Mouse (Mus musculus): ENCODE results near the gene Haus7. TPM values are rescaled to one million over a fixed set of nuclear protein-coding genes. Genes with fewer than 3 reads are reported as not detected.
A peak's percentile ranks its signal among the peaks of the same experiment; 100 is the strongest.
"Not testable (repeated sequence)": the region's sequence is repeated elsewhere in the genome, so short reads cannot be mapped to it uniquely, and the experiment has no call there.

Haus7 gene
- 76.9 and 77.6 TPM in 2 replicates for polyA plus RNA-seq (2014; fragmentation: Nextera tagmentation; extraction: Ambion mirVana)

- 13% methylated on average over 26 of the region's 26 CpGs for WGBS
- H3K9ac ChIP-seq (ENCODE audit: low read depth, low read length): peak within 1 kb of the TSS; percentile 56
- no peak within 1 kb of the TSS for H3K27ac ChIP-seq (ENCODE audit: low read depth, low read length)
Measured at GRCm38 (mm10) chrX:73458877-73459392, at the start of gene Haus7. Gene Haus7, minus strand, starts transcription at chrX:73459044.

GRCm38 (mm10) chrX:73506577-73506976 is 47.7 kb upstream of the Haus7 start:
- Histone ChIP-seq H3K27ac (ENCODE audit: low read depth, low read length) (no peak overlapping the region), H3K9me3 (ENCODE audit: control insufficient read depth, low read length) (no peaks in the 10 kb centered on the region), H3K4me1 (replicated peaks; ENCODE audit: control insufficient read depth, insufficient read depth, low read length) (no peaks in the 10 kb centered on the region; the same call in 1 of the 2 replicates), H3K4me3 (ENCODE audit: low read depth, low read length) (no peak overlapping the region), H3K27me3 (ENCODE audit: control insufficient read depth, insufficient read depth, low read length) (peaks cover 20% of the 10 kb centered on the region), H3K9ac (ENCODE audit: low read depth, low read length) (no peak overlapping the region), H3K4me2 (replicated peaks; ENCODE audit: low read depth, low read length) (no peak overlapping the region), H3K36me3 (ENCODE audit: control insufficient read depth, insufficient read depth, low read length) (no peaks in the 10 kb centered on the region)
- ATAC-seq (ENCODE audit: low FRiP score): no peak
- no peak for DNase-seq (ENCODE audit: low spot score)
- WGBS: 82% methylated on average over 4 of the region's 4 CpGs

More at GRCm38 (mm10) chrX:73458877-73459392, at the start of gene Haus7:
- Histone ChIP-seq H3K4me3 (ENCODE audit: low read depth, low read length) (peak within 1 kb of the TSS; percentile 48), H3K4me1 (replicated peaks; ENCODE audit: control insufficient read depth, insufficient read depth, low read length) (no peaks in the 10 kb centered on the region), H3K36me3 (ENCODE audit: control insufficient read depth, insufficient read depth, low read length) (no peaks in the 10 kb centered on the region), H3K27me3 (ENCODE audit: control insufficient read depth, insufficient read depth, low read length) (no peaks in the 10 kb centered on the region), H3K4me2 (replicated peaks; ENCODE audit: low read depth, low read length) (peak within 1 kb of the TSS; percentile 39), H3K9me3 (ENCODE audit: control insufficient read depth, low read length) (no peaks in the 10 kb centered on the region)
- peak; percentile 84 for DNase-seq (ENCODE audit: low spot score)
- peak; percentile 100 for ATAC-seq (ENCODE audit: low FRiP score)

GRCm38 (mm10) chrX:73505130-73505735 is 46.4 kb upstream of the Haus7 start:
- Histone ChIP-seq H3K4me1 (replicated peaks; ENCODE audit: control insufficient read depth, insufficient read depth, low read length) (no peaks in the 10 kb centered on the region; the same call in 1 of the 2 replicates), H3K9ac (ENCODE audit: low read depth, low read length) (no peak overlapping the region), H3K27ac (ENCODE audit: low read depth, low read length) (no peak overlapping the region), H3K9me3 (ENCODE audit: control insufficient read depth, low read length) (no peaks in the 10 kb centered on the region), H3K4me3 (ENCODE audit: low read depth, low read length) (no peak overlapping the region), H3K4me2 (replicated peaks; ENCODE audit: low read depth, low read length) (no peak overlapping the region), H3K36me3 (ENCODE audit: control insufficient read depth, insufficient read depth, low read length) (no peaks in the 10 kb centered on the region), H3K27me3 (ENCODE audit: control insufficient read depth, insufficient read depth, low read length) (peaks cover 23% of the 10 kb centered on the region)
- DNase-seq (ENCODE audit: low spot score): no peak
- WGBS: 76% methylated on average over 5 of the region's 5 CpGs
- no peak for ATAC-seq (ENCODE audit: low FRiP score)

GRCm38 (mm10) chrX:73496746-73497145 is 37.9 kb upstream of the Haus7 start:
- no peak overlapping the region for H3K4me3 ChIP-seq (ENCODE audit: low read depth, low read length)
- DNase-seq (ENCODE audit: low spot score) (no peak), ATAC-seq (ENCODE audit: low FRiP score) (no peak)
- no peaks in the 10 kb centered on the region for H3K9me3 ChIP-seq (ENCODE audit: control insufficient read depth, low read length)
- H3K27me3 ChIP-seq (ENCODE audit: control insufficient read depth, insufficient read depth, low read length): peaks cover 3% of the 10 kb centered on the region; the same call in 1 of the 2 replicates
- H3K9ac ChIP-seq (ENCODE audit: low read depth, low read length): no peak overlapping the region
- 87% methylated on average over 4 of the region's 4 CpGs for WGBS
- H3K4me1 ChIP-seq (replicated peaks; ENCODE audit: control insufficient read depth, insufficient read depth, low read length): no peaks in the 10 kb centered on the region
- H3K4me2 ChIP-seq (replicated peaks; ENCODE audit: low read depth, low read length): no peak overlapping the region
- H3K36me3 ChIP-seq (ENCODE audit: control insufficient read depth, insufficient read depth, low read length): no peaks in the 10 kb centered on the region
- H3K27ac ChIP-seq (ENCODE audit: low read depth, low read length): no peak overlapping the region

GRCm38 (mm10) chrX:73493567-73493966 is 34.7 kb upstream of the Haus7 start:
- H3K27me3 ChIP-seq (ENCODE audit: control insufficient read depth, insufficient read depth, low read length); H3K9me3 ChIP-seq (ENCODE audit: control insufficient read depth, low read length); H3K4me2 ChIP-seq (replicated peaks; ENCODE audit: low read depth, low read length); H3K27ac ChIP-seq (ENCODE audit: low read depth, low read length); H3K9ac ChIP-seq (ENCODE audit: low read depth, low read length); H3K36me3 ChIP-seq (ENCODE audit: control insufficient read depth, insufficient read depth, low read length); ATAC-seq (ENCODE audit: low FRiP score); H3K4me1 ChIP-seq (replicated peaks; ENCODE audit: control insufficient read depth, insufficient read depth, low read length); H3K4me3 ChIP-seq (ENCODE audit: low read depth, low read length): not testable (repeated sequence)
- WGBS: 13% methylated on average over 1 of the region's 2 CpGs
- DNase-seq (ENCODE audit: low spot score): peak; percentile 73

- no peak overlapping the region for H3K9ac ChIP-seq (ENCODE audit: low read depth, low read length)
- ATAC-seq (ENCODE audit: low FRiP score) (no peak), DNase-seq (ENCODE audit: low spot score) (no peak)
- no peaks in the 10 kb centered on the region for H3K27me3 ChIP-seq (ENCODE audit: control insufficient read depth, insufficient read depth, low read length)
- no peaks in the 10 kb centered on the region for H3K36me3 ChIP-seq (ENCODE audit: control insufficient read depth, insufficient read depth, low read length)
- H3K4me2 ChIP-seq (replicated peaks; ENCODE audit: low read depth, low read length): no peak overlapping the region
- H3K9me3 ChIP-seq (ENCODE audit: control insufficient read depth, low read length): no peaks in the 10 kb centered on the region
- no peak overlapping the region for H3K27ac ChIP-seq (ENCODE audit: low read depth, low read length)
- no peaks in the 10 kb centered on the region for H3K4me1 ChIP-seq (replicated peaks; ENCODE audit: control insufficient read depth, insufficient read depth, low read length)
- 96% methylated on average over 3 of the region's 3 CpGs for WGBS
- no peak overlapping the region for H3K4me3 ChIP-seq (ENCODE audit: low read depth, low read length)
Measured at GRCm38 (mm10) chrX:73490804-73491203, 32.0 kb upstream of the Haus7 start.

GRCm38 (mm10) chrX:73490186-73490585 is 31.3 kb upstream of the Haus7 start:
- Histone ChIP-seq H3K9me3 (ENCODE audit: control insufficient read depth, low read length) (no peaks in the 10 kb centered on the region), H3K4me3 (ENCODE audit: low read depth, low read length) (no peak overlapping the region), H3K4me2 (replicated peaks; ENCODE audit: low read depth, low read length) (no peak overlapping the region), H3K27ac (ENCODE audit: low read depth, low read length) (no peak overlapping the region), H3K4me1 (replicated peaks; ENCODE audit: control insufficient read depth, insufficient read depth, low read length) (no peaks in the 10 kb centered on the region), H3K36me3 (ENCODE audit: control insufficient read depth, insufficient read depth, low read length) (no peaks in the 10 kb centered on the region), H3K27me3 (ENCODE audit: control insufficient read depth, insufficient read depth, low read length) (no peaks in the 10 kb centered on the region), H3K9ac (ENCODE audit: low read depth, low read length) (no peak overlapping the region)
- ATAC-seq (ENCODE audit: low FRiP score) (no peak), DNase-seq (ENCODE audit: low spot score) (no peak)
- 66% methylated on average over 4 of the region's 4 CpGs for WGBS

GRCm38 (mm10) chrX:73486920-73487319 is 28.1 kb upstream of the Haus7 start:
- Histone ChIP-seq H3K27me3 (ENCODE audit: control insufficient read depth, insufficient read depth, low read length) (peaks cover 2% of the 10 kb centered on the region; the same call in 1 of the 2 replicates), H3K4me2 (replicated peaks; ENCODE audit: low read depth, low read length) (no peak overlapping the region), H3K4me1 (replicated peaks; ENCODE audit: control insufficient read depth, insufficient read depth, low read length) (no peaks in the 10 kb centered on the region), H3K36me3 (ENCODE audit: control insufficient read depth, insufficient read depth, low read length) (no peaks in the 10 kb centered on the region), H3K4me3 (ENCODE audit: low read depth, low read length) (no peak overlapping the region), H3K9ac (ENCODE audit: low read depth, low read length) (no peak overlapping the region), H3K9me3 (ENCODE audit: control insufficient read depth, low read length) (no peaks in the 10 kb centered on the region), H3K27ac (ENCODE audit: low read depth, low read length) (no peak overlapping the region)
- WGBS: 81% methylated on average over 5 of the region's 5 CpGs
- DNase-seq (ENCODE audit: low spot score) (no peak), ATAC-seq (ENCODE audit: low FRiP score) (no peak)

GRCm38 (mm10) chrX:73484870-73485269 is 26.0 kb upstream of the Haus7 start:
- Histone ChIP-seq H3K4me3 (ENCODE audit: low read depth, low read length) (no peak overlapping the region), H3K9ac (ENCODE audit: low read depth, low read length) (no peak overlapping the region), H3K9me3 (ENCODE audit: control insufficient read depth, low read length) (no peaks in the 10 kb centered on the region), H3K27ac (ENCODE audit: low read depth, low read length) (no peak overlapping the region), H3K4me1 (replicated peaks; ENCODE audit: control insufficient read depth, insufficient read depth, low read length) (no peaks in the 10 kb centered on the region), H3K4me2 (replicated peaks; ENCODE audit: low read depth, low read length) (no peak overlapping the region), H3K27me3 (ENCODE audit: control insufficient read depth, insufficient read depth, low read length) (peaks cover 2% of the 10 kb centered on the region; the same call in 1 of the 2 replicates), H3K36me3 (ENCODE audit: control insufficient read depth, insufficient read depth, low read length) (no peaks in the 10 kb centered on the region)
- 92% methylated on average over 3 of the region's 4 CpGs for WGBS
- ATAC-seq (ENCODE audit: low FRiP score): no peak
- DNase-seq (ENCODE audit: low spot score): no peak

Measured in hindbrain, embryonic 11.5 days (tissue).